Mouse (Mus musculus): Measurements from ENCODE around the gene Ssna1.

DNA sequence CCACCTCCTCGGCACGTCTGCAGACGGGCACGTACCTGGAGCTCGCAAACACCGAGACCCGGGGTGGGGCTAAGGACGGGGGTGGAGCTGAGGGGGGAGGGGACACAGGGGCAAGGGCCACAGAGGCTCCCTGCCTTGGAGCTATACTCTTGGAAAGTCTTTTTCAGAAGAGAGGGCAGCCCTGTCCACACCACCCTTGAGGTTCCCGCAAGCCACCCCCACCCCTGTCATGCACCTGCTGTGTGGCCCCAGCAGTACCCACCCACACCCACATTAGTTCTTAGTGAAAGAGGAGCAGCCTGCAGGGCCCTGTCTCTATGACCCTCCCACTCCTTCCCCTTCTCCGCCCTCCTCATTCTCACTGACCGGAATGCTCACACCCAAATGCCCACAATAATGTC, 39.3 kb upstream of the Ssna1 start:
- no peak for TF ChIP-seq CHD2 (IDR thresholded peaks at IDR 0.05; ENCODE audit: low read length)
- TF ChIP-seq POLR2A (IDR thresholded peaks at IDR 0.05; ENCODE audit: low read depth, low read length), result no peak
- no peak for TF ChIP-seq MAFK (IDR thresholded peaks at IDR 0.05; ENCODE audit: insufficient replicate concordance, low read length)
- TF ChIP-seq CTCF (conservative IDR thresholded peaks at IDR 0.05 in 1 of 2, IDR thresholded peaks at IDR 0.05 in 1 of 2; ENCODE audit: low read depth in 2 of 2, low read length in 2 of 2), result no peak
- no peak for TF ChIP-seq ZMIZ1 (IDR thresholded peaks at IDR 0.05; ENCODE audit: low read depth, low read length)
- TF ChIP-seq HCFC1 (IDR thresholded peaks at IDR 0.05; ENCODE audit: low read depth, low read length), result no peak
- TF ChIP-seq IRF4 (IDR thresholded peaks at IDR 0.05; ENCODE audit: low read depth, low read length), result no peak
- no peak for TF ChIP-seq PAX5 (IDR thresholded peaks at IDR 0.05; ENCODE audit: low read length)

Data from CH12.LX (cell line).